Mouse (Mus musculus) stomach, postnatal 0 days (tissue): ENCODE results near the gene Btbd2.

ENCODE experiments used
- CTCF ChIP-seq: IDR thresholded peaks from 2 replicates; pipeline ENCODE4 v1.5.1; 2016; ENCODE audit warnings: antibody characterized with exemption, low read depth, mild to moderate bottlenecking, moderate library complexity
- EP300 ChIP-seq: optimal IDR thresholded peaks from 2 replicates; pipeline ENCODE3; 2016; ENCODE audit warnings: antibody characterized with exemption

DNA sequence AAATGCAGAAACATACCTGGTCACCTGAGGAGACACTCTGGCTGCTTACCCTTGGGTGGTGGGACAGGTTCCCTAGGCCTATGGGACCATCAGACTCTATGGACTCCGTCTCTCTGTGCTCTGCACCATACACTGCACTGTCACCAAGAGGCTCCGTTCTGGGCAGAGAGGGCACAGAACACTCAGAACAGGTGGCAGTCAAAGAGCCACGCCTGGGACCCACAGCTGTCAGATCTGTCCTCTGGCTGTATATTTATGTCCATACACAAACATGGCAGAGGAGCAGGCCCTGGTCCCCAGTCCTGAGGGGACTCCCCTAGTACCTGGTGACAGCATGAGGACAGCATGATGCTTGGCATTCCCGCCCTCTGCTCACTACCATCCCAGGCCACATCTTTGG, 31.1 kb downstream of the Btbd2 start:
- TF ChIP-seq CTCF, result no peak
- no peak for TF ChIP-seq EP300
